Mouse (Mus musculus): ENCODE measurements around the gene Fgf22. TPM values are rescaled to one million over a fixed set of nuclear protein-coding genes. Genes with fewer than 3 reads are reported as not detected.
A peak's percentile ranks its signal among the peaks of the same experiment; 100 is the strongest.

Fgf22 gene
- 0.48 and 0.55 TPM in 2 replicates for polyA plus RNA-seq (2016; fragmentation: Nextera tagmentation; extraction: Ambion mirVana)

DNA sequence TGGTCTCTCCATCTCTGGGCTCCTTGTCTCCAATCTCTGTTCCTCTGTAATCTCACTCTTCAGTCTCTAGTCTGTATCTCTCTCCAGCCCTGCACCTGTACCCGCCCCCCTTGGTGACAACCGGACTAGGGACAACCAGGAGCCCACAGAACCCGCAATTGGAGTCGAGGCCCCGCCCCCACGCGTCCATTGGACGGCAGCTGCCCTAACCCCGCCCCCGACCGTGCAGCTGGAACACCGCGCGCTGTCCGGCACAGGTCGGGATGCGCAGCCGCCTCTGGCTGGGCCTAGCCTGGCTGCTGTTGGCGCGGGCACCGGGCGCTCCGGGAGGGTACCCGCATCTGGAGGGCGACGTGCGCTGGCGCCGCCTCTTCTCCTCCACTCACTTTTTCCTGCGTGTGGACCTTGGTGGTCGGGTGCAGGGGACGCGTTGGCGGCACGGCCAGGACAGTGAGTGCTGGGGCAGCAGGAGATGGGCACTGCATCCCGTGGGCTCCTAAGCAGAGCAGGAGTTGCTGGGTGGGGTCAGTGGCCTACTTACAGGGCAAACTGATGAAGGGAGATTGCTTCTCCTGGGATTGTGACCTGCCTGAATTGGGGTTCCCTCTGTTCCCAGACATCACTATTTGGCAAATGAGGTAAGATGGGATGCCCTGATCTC is at the start of gene Fgf22:
Gene Fgf22 (plus strand): TSS at position 221 of the 661 bp plus-strand sequence.
- Histone ChIP-seq H3K27ac (replicated peaks) (no peak within 1 kb of the TSS), H3K27me3 (peaks cover 14% of the 10 kb centered on the region; the same call in 1 of the 2 replicates), H3K4me3 (peak within 1 kb of the TSS; percentile 35), H3K9ac (replicated peaks) (peak within 1 kb of the TSS; percentile 48), H3K4me2 (replicated peaks) (peak within 1 kb of the TSS; percentile 57), H3K4me1 (peaks cover 9% of the 10 kb centered on the region; the same call in 1 of the 2 replicates), H3K9me3 (no peaks in the 10 kb centered on the region), H3K36me3 (peaks cover 38% of the 10 kb centered on the region)
- ATAC-seq (ENCODE audit: low FRiP score, low read depth), result peak; percentile 85
- 2% methylated on average over 36 of the region's 36 CpGs for WGBS

DNA sequence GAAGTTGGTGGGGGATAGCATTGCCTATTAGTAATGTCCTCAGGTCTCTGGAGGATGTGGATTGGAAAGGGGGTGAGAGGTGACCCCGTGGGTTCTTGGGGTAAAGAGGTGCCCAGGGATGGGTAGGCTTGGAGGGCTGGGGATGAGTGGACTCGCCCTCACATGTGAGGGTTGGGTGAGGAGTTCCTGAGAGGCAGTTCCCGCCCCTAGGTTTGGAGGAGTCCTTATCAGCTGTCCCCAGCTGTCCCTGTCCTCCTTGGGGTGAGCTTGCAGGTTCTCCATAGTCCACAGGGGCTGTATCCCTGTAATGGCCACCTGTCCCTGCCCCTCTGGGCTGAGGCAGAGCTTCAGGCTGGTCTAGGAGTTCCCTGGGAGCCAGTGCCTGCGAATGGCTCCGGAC is 48.9 kb upstream of the Fgf22 start:
- Histone ChIP-seq H3K9me3 (no peaks in the 10 kb centered on the region), H3K4me2 (replicated peaks) (peak overlapping the region; percentile 98), H3K36me3 (peaks cover 34% of the 10 kb centered on the region), H3K4me1 (peaks cover 28% of the 10 kb centered on the region), H3K4me3 (peak overlapping the region; percentile 82), H3K9ac (replicated peaks) (peak overlapping the region; percentile 92), H3K27ac (replicated peaks) (no peak overlapping the region; the same call in 1 of the 2 replicates), H3K27me3 (no peaks in the 10 kb centered on the region)
- 82% methylated on average over 5 of the region's 5 CpGs for WGBS
- no peak for ATAC-seq (ENCODE audit: low FRiP score, low read depth)

DNA sequence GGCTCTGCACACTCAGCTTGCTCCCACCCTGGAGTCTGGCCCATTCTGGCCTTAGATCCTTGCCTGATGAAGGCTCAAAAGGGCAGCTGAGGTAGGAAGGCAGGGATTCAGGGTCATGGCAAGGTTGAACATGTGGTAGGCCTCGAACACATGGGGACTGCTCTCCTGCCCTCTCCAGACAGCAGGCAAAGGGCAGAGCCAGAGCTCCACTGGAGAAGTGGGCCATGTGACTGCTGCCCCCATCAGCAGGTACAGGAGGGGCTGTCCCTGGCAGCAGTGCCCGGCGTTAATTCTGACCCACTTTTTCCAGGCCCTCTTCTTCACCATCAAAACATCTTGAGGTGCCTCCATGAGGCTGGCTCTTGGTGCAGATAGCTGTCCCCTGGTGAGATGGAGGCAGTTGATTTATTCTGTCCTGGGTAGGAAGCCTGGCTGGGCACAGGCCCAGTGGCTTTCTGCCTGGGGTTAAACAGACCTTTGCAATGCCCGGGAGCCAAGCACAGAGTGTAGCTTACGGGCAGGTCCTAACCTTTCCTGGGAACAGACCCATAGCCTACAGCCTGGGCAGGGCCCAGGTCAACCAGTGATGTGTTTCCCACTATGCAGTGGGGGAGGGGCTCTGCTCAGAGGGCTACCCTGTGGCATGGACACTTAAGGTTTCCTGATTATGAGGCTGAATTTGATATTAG is 48.3 kb upstream of the Fgf22 start:
- no peak for ATAC-seq (ENCODE audit: low FRiP score, low read depth)
- peaks cover 40% of the 10 kb centered on the region for H3K36me3 ChIP-seq

DNA sequence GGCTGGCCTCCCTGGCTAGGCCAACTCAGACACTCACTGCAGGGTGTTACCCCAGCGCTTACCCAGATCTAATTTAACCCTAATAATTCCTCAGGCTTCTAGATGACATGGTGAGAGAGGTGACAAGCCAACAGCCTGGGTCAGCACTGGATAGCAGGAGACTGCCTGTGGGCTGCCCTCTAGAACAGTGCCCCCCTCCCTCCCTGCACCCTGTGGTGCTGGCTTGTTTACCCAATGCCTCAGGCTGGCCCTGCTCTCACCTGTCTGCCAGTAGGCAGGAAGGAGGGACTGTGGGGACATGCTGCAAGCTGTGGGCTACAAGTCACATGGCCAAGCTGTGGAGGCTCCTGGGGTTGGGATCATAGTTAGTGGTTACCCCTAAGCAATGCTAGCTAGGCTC is 47.7 kb upstream of the Fgf22 start:
- WGBS, result 89% methylated on average over 1 of the region's 1 CpGs
- no peak overlapping the region for H3K4me3 ChIP-seq

More for the DNA sequence above, 48.3 kb upstream of the Fgf22 start:
- Histone ChIP-seq H3K27ac (replicated peaks) (no peak overlapping the region; the same call in 1 of the 2 replicates), H3K4me3 (peak overlapping the region; percentile 82), H3K4me1 (peaks cover 25% of the 10 kb centered on the region), H3K9ac (replicated peaks) (peak overlapping the region; percentile 92), H3K9me3 (no peaks in the 10 kb centered on the region), H3K27me3 (no peaks in the 10 kb centered on the region), H3K4me2 (replicated peaks) (peak overlapping the region; percentile 98)
- WGBS, result 89% methylated on average over 5 of the region's 5 CpGs

DNA sequence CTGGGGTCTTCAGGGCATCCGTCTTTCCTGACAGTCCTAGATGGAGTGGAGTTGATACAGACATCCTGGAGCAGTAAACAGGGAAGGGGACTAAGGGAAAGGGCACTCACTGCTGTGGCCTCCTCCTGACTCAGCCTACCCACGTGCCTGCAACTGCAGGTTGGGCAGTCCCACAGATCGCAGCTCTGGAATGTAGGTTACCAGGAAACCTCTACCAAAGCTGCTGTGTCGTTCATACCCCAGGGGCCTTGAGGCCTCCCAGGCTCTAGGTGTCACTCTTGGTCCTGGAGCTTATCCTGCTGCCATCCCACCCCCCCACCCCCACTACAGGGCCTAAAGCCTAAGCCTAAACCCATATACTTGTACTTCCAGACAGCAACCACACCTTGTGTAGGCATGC is 47.1 kb upstream of the Fgf22 start:
- H3K9me3 ChIP-seq, result no peaks in the 10 kb centered on the region
- H3K9ac ChIP-seq (replicated peaks), result no peak overlapping the region
- no peak overlapping the region for H3K27ac ChIP-seq (replicated peaks)
- H3K27me3 ChIP-seq, result no peaks in the 10 kb centered on the region
- H3K4me3 ChIP-seq, result no peak overlapping the region
- H3K4me2 ChIP-seq (replicated peaks), result no peak overlapping the region
- H3K36me3 ChIP-seq, result peaks cover 49% of the 10 kb centered on the region
- no peak for ATAC-seq (ENCODE audit: low FRiP score, low read depth)
- 77% methylated on average over 4 of the region's 4 CpGs for WGBS
- peaks cover 25% of the 10 kb centered on the region for H3K4me1 ChIP-seq

More for the DNA sequence above, 47.7 kb upstream of the Fgf22 start:
- Histone ChIP-seq H3K9ac (replicated peaks) (no peak overlapping the region), H3K27ac (replicated peaks) (no peak overlapping the region), H3K9me3 (no peaks in the 10 kb centered on the region), H3K36me3 (peaks cover 46% of the 10 kb centered on the region), H3K27me3 (no peaks in the 10 kb centered on the region), H3K4me1 (peaks cover 25% of the 10 kb centered on the region), H3K4me2 (replicated peaks) (0 out of 2 replicates have a peak overlapping the region, but pooled peaks have one; percentile 17)
- ATAC-seq (ENCODE audit: low FRiP score, low read depth), result no peak

GRCm38 (mm10) chr10:79708668-79709067 is 46.2 kb upstream of the Fgf22 start:
- no peak overlapping the region for H3K4me3 ChIP-seq

DNA sequence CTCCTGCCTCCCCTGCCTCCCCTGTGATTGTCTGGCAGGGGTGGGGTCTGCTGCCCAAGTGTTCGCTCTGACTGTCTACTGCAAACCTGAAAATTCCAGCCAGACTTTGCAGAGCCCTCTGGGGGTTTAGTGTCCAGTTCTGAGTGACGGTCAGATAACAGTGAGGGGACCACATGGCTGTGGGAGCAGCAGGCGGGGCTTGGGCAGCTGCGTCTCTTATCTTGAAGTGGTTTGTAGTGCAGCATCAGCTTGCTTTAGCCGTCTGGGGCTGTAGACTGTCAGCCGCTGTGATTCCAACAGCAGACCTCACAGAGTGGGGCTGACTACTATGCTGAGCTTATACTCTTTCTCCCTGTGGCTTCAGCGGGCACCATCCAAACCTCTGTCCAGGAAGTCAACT is 45.6 kb upstream of the Fgf22 start:
- Histone ChIP-seq H3K4me1 (peaks cover 25% of the 10 kb centered on the region), H3K4me2 (replicated peaks) (no peak overlapping the region), H3K9me3 (no peaks in the 10 kb centered on the region), H3K36me3 (peaks cover 49% of the 10 kb centered on the region), H3K4me3 (no peak overlapping the region), H3K27ac (replicated peaks) (no peak overlapping the region), H3K9ac (replicated peaks) (no peak overlapping the region), H3K27me3 (no peaks in the 10 kb centered on the region)
- no peak for ATAC-seq (ENCODE audit: low FRiP score, low read depth)
- 77% methylated on average over 7 of the region's 7 CpGs for WGBS

More at GRCm38 (mm10) chr10:79708668-79709067, 46.2 kb upstream of the Fgf22 start:
- Histone ChIP-seq H3K9ac (replicated peaks) (no peak overlapping the region), H3K27ac (replicated peaks) (no peak overlapping the region), H3K9me3 (no peaks in the 10 kb centered on the region), H3K4me2 (replicated peaks) (no peak overlapping the region), H3K36me3 (peaks cover 49% of the 10 kb centered on the region), H3K4me1 (peaks cover 25% of the 10 kb centered on the region), H3K27me3 (no peaks in the 10 kb centered on the region)
- WGBS, result 91% methylated on average over 21 of the region's 21 CpGs
- no peak for ATAC-seq (ENCODE audit: low FRiP score, low read depth)

DNA sequence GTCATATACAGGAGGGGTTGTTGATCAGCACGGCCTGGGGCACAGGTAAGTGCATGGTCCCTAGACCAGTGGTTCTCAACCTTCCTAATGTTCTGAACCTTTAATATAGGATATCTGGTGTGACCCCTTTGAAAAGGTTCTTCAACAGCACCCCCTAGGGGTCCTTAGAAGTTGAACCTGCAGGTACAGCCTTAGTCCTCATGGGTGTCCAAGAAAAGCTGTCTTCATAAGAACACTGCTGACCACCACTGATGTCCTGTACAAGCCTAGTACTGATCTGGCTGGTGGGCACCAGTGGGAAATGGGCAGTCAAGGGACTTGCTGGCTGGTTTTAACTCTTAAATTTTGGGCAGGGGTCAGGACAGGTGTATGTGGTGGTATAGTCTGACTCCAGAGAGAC is 42.8 kb upstream of the Fgf22 start:
- ATAC-seq (ENCODE audit: low FRiP score, low read depth), result no peak

DNA sequence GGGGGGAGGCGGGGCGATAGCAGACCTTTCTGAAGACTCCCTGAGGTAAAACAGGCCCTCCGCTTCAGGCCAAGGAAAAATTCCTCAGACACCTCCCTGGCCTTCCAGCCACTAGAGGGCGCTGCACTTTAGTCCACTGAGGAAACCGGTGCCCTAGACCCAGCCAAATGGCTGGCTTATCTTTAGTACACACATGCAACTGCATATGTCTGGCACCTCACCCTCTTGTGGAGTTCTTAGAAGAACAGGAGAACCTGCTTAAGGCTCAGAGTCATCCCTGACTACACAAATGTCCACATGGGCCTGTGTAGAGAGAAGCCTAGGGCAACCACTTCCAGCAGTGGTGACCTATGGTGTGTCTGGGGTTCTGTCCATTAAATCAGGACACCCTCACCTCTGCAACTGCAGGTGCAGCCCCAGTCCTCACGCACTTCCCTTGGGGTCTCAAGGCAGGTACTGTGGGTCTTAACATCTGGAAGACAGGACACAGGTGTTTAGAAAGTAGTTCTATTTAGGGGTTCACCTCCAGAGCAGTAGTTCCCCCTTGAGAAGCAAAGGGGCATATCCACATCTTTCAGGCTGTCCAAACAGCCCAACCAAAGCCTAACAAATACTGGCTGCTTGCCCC is 42.3 kb upstream of the Fgf22 start:
- Histone ChIP-seq H3K27me3 (peaks cover 32% of the 10 kb centered on the region), H3K4me1 (peaks cover 15% of the 10 kb centered on the region), H3K9me3 (no peaks in the 10 kb centered on the region), H3K4me2 (replicated peaks) (no peak overlapping the region), H3K36me3 (peaks cover 47% of the 10 kb centered on the region), H3K4me3 (no peak overlapping the region), H3K27ac (replicated peaks) (no peak overlapping the region), H3K9ac (replicated peaks) (no peak overlapping the region)
- ATAC-seq (ENCODE audit: low FRiP score, low read depth), result no peak
- 13% methylated on average over 4 of the region's 6 CpGs for WGBS

More for the DNA sequence above, 42.8 kb upstream of the Fgf22 start:
- H3K9ac ChIP-seq (replicated peaks), result no peak overlapping the region
- no peak overlapping the region for H3K4me3 ChIP-seq
- no peak overlapping the region for H3K4me2 ChIP-seq (replicated peaks)
- H3K9me3 ChIP-seq, result no peaks in the 10 kb centered on the region
- WGBS, result 92% methylated on average over 1 of the region's 1 CpGs
- H3K4me1 ChIP-seq, result peaks cover 12% of the 10 kb centered on the region
- H3K27me3 ChIP-seq, result peaks cover 26% of the 10 kb centered on the region
- peaks cover 49% of the 10 kb centered on the region for H3K36me3 ChIP-seq
- no peak overlapping the region for H3K27ac ChIP-seq (replicated peaks)

GRCm38 (mm10) chr10:79713163-79713562 is 41.7 kb upstream of the Fgf22 start:
- Histone ChIP-seq H3K9me3 (no peaks in the 10 kb centered on the region), H3K27me3 (peaks cover 38% of the 10 kb centered on the region), H3K36me3 (peaks cover 43% of the 10 kb centered on the region), H3K4me2 (replicated peaks) (no peak overlapping the region), H3K4me3 (no peak overlapping the region), H3K9ac (replicated peaks) (no peak overlapping the region), H3K27ac (replicated peaks) (no peak overlapping the region), H3K4me1 (peaks cover 18% of the 10 kb centered on the region)
- 38% methylated on average over 1 of the region's 1 CpGs for WGBS
- ATAC-seq (ENCODE audit: low FRiP score, low read depth), result no peak

- Histone ChIP-seq H3K4me2 (replicated peaks) (no peak overlapping the region), H3K27me3 (peaks cover 56% of the 10 kb centered on the region), H3K4me1 (peaks cover 18% of the 10 kb centered on the region), H3K9me3 (no peaks in the 10 kb centered on the region), H3K4me3 (no peak overlapping the region), H3K9ac (replicated peaks) (no peak overlapping the region), H3K27ac (replicated peaks) (no peak overlapping the region), H3K36me3 (peaks cover 24% of the 10 kb centered on the region)
- WGBS, result 77% methylated on average over 4 of the region's 4 CpGs
- ATAC-seq (ENCODE audit: low FRiP score, low read depth), result no peak
Measured at GRCm38 (mm10) chr10:79714996-79715395, 39.9 kb upstream of the Fgf22 start.
